Mouse (Mus musculus): Measurements from ENCODE around the gene Stxbp5l. TPM values are rescaled to one million over a fixed set of nuclear protein-coding genes. Genes with fewer than 3 reads are reported as not detected.
"Not testable (repeated sequence)": the region's sequence is repeated elsewhere in the genome, so short reads cannot be mapped to it uniquely, and the experiment has no call there.

The Stxbp5l gene
- polyA plus RNA-seq, 1 experiment = 14.2 TPM

GRCm38 (mm10) chr16:37292593-37292992 lies 92.2 kb downstream of the Stxbp5l start:
- DNase-seq (ENCODE audit: extremely low spot score in 1 of 2, low spot score in 1 of 2) = no peak

GRCm38 (mm10) chr16:37280206-37280605 lies 104.6 kb downstream of the Stxbp5l start:
- no peak for DNase-seq (ENCODE audit: extremely low spot score in 1 of 2, low spot score in 1 of 2)

DNA sequence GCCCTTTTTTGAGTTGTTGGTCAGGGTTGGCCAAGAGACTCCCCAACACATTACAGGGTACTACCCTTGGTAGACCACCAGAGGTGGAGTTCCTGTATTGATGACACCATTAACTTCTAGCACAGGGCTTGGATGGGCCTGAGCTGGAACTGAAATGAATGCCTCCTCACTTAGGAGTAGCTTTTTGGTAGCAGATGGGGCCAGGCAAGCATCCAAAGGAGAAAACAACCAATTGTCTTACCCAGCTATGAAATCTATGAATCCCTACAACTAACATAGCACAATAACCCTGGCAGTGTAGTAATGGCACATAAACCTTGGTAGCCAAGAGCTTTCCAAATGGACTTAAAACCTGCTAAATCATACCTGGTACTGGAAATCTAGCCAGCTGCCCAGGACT lies 111.1 kb downstream of the Stxbp5l start:
- no peak for DNase-seq (ENCODE audit: extremely low spot score in 1 of 2, low spot score in 1 of 2)

- DNase-seq (ENCODE audit: extremely low spot score in 1 of 2, low spot score in 1 of 2) = no peak
Measured at GRCm38 (mm10) chr16:37261678-37262077, 123.1 kb downstream of the Stxbp5l start.

- no peak for DNase-seq (ENCODE audit: extremely low spot score in 1 of 2, low spot score in 1 of 2)
Measured at GRCm38 (mm10) chr16:37219151-37219550, 165.6 kb downstream of the Stxbp5l start.

- no peak for DNase-seq (ENCODE audit: extremely low spot score in 1 of 2, low spot score in 1 of 2)
Measured at GRCm38 (mm10) chr16:37208783-37209182, 176.0 kb downstream of the Stxbp5l start.

DNA sequence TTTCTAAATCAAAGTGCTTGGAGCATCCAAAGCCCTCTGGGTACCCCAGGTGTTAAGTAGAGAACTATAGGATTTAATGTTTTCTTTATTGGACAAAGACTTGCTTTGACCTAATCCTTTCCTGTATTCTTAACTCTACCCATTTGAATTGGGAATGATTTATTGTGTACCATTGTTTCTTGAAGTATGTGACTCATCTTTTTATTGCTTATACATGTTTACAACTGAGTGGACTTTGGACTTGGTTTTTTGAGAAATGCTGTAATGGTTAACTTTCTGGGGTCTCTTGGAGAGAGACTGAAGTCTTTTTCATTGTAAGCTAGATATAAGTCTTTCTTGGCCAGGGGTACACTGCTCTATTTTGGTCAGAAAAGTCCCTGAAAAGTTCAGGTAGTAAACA lies 190.6 kb downstream of the Stxbp5l start:
- DNase-seq (ENCODE audit: extremely low spot score in 1 of 2, low spot score in 1 of 2) = no peak

GRCm38 (mm10) chr16:37125190-37125589 lies 259.6 kb downstream of the Stxbp5l start:
- not testable (repeated sequence) for DNase-seq (ENCODE audit: extremely low spot score in 1 of 2, low spot score in 1 of 2)

- peak; percentile 34 to 75 for DNase-seq (ENCODE audit: extremely low spot score in 1 of 2, low spot score in 1 of 2)
Measured at GRCm38 (mm10) chr16:37109285-37109684, 275.5 kb downstream of the Stxbp5l start.

GRCm38 (mm10) chr16:37108763-37109162 lies 276.0 kb downstream of the Stxbp5l start:
- DNase-seq (ENCODE audit: extremely low spot score in 1 of 2, low spot score in 1 of 2) = no peak

GRCm38 (mm10) chr16:37094169-37094833 lies 290.5 kb downstream of the Stxbp5l start:
- no peak for DNase-seq (ENCODE audit: extremely low spot score in 1 of 2, low spot score in 1 of 2)

GRCm38 (mm10) chr16:37089648-37090047 lies 295.1 kb downstream of the Stxbp5l start:
- no peak for DNase-seq (ENCODE audit: extremely low spot score in 1 of 2, low spot score in 1 of 2)

- no peak for DNase-seq (ENCODE audit: extremely low spot score in 1 of 2, low spot score in 1 of 2)
Measured at GRCm38 (mm10) chr16:37072354-37072753, 312.4 kb downstream of the Stxbp5l start.

Other genes starting within 250 kb of the Stxbp5l start
- gene Gtf2e1, start 154.8 kb upstream of the Stxbp5l start, polyA plus RNA-seq (2012; rRNA removed) = 14.0 and 15.5 TPM in 2 replicates
- 8.4 TPM in 2 replicates for gene Rabl3, start 154.9 kb upstream of the Stxbp5l start, polyA plus RNA-seq (2012; rRNA removed)
- gene Hgd, start 195.2 kb upstream of the Stxbp5l start, polyA plus RNA-seq (2012; rRNA removed) = 0.12 TPM in 1 of 2 replicates, not detected in the other